Mouse (Mus musculus) sigmoid colon, adult 10 weeks (tissue): ENCODE data around the gene Wdr1. TPM values are rescaled to one million over a fixed set of nuclear protein-coding genes. Genes with fewer than 3 reads are reported as not detected.

ENCODE experiments used
- polyA plus RNA-seq: library from polyadenylated mRNA; stranded (reverse); fragments of 350-450 nt; fragmentation: Illumina TruSeq; extraction: RNeasy Lipid Tissue Mini Kit (QIAGEN cat#74804); gene quantifications from one replicate; pipeline ENCODE4 v1.2.3, GENCODE M21; 2014; ENCODE audit warnings: low read depth, low replicate concordance

The Wdr1 gene
- 108 TPM for polyA plus RNA-seq

DNA sequence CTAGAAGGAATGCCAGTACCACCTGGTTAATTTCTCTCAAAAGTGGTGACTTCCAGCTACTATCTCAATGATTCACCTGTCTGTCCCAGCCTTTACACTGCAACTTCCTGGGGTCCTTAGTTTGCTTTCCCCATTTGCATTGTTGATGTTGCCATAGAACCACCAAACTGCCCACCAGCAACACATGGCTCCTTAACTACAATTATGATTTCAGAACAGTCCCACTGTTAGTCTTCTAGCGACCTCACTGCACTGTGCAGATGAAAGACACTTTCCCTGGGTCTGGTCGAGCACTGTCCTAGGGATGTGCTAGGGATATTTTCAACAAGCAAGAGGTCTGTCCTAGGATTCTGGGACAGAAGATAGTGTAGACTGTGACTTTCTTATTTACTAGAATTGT lies at the start of gene Wdr1:
Gene Wdr1 (minus strand): TSS at position 101 of the 400 bp plus-strand sequence.

DNA sequence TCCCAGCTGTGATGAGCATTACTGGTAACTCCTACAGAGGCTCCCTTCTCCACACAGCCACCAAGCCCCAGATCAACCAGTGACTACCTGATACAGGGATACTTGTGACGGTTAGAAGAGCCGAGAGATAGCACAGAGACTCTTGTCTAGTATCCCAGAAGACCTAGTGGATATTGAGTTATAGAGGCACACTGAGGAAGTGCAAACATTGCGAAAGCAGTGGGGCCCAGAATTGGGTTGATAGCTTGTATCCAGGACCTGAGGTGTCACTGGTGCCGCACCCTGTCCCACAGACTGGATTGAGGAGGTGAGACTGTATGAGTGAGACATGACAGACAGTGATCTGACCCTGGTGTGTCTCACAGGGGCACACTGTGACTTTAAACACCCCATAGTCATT lies 60.0 kb downstream of the Wdr1 start, which contains the start of gene Slc2a9:
Gene Slc2a9 (minus strand): TSS at position 152 of the 400 bp plus-strand sequence.

Other genes with a start within 250 kb of the Wdr1 start
- not detected for gene Drd5, start 243.9 kb downstream of the Wdr1 start, polyA plus RNA-seq
- gene Slc2a9, start 60.1 kb downstream of the Wdr1 start, polyA plus RNA-seq = 7.2 TPM
- 2.4 TPM for gene Zfp518b, start 121.6 kb upstream of the Wdr1 start, polyA plus RNA-seq